ENCODE assay signal across 9 mouse cellular contexts in genomic region chr19:53076238-53076981, GRCm38 (mm10). TPM values are rescaled to one million over a fixed set of nuclear protein-coding genes. Genes with fewer than 3 reads are reported as not detected.
DNase-seq lines count a peak whose midpoint lies in the region; ATAC-seq and TF ChIP-seq lines count a peak whose summit lies in the region.
"Had no signal": no experiment of that assay in that cellular context is flagged by ENCODE, and none has a peak within 500 bp of the region (broad histone marks: within the 10 kb centered on the region; RNA-seq: fewer than 3 reads in every experiment).

No protein-coding gene starts in this region.

- no peaks in the 10 kb centered on the region for H3K27me3 ChIP-seq in heart, embryonic 10.5 days (ENCODE audit: insufficient read depth, poor library complexity, severe bottlenecking)

- H3K9me3 ChIP-seq in heart, embryonic 10.5 days = no peaks in the 10 kb centered on the region

- no peak for DNase-seq in heart, embryonic 10.5 days (ENCODE audit: low spot score)
- no peak for DNase-seq in heart, postnatal 25 days (ENCODE audit: low spot score)
- DNase-seq in cerebellum, postnatal 36 days = peak; percentile 84 to 87
- DNase-seq in kidney, postnatal 14 days = peak; percentile 63
- DNase-seq in lung, adult 2 months = peak; percentile 32
- no peak for DNase-seq in neural tube, embryonic 10.5 days (ENCODE audit: extremely low spot score, low spot score)
- no peak for DNase-seq in B cell, adult 2 months

- intact Hi-C loops in heart, postnatal 25 days (cut with DNase I) = no loop called here

- H3K27ac ChIP-seq in heart, embryonic 10.5 days = peak overlapping the region; percentile 23; the same call in 1 of the 2 replicates

- TF ChIP-seq POLR2A in lung, adult 2 months (IDR thresholded peaks at IDR 0.05; ENCODE audit: borderline replicate concordance, extremely low read depth, low read depth, low read length) = no peak

- TF ChIP-seq CTCF in lung, adult 2 months (IDR thresholded peaks at IDR 0.05; ENCODE audit: insufficient read depth, low read length) = no peak

- 71% methylated on average over 18 of the region's 18 CpGs for WGBS in heart, embryonic 10.5 days
- WGBS in lung, adult 2 months = 64% methylated on average over 18 of the region's 18 CpGs

- no peaks in the 10 kb centered on the region for H3K36me3 ChIP-seq in heart, embryonic 10.5 days

- ATAC-seq in erythroid progenitor cell, adult 5-6 weeks (replicated peaks; ENCODE audit: low FRiP score, poor library complexity, severe bottlenecking) = no peak

- H3K4me3 ChIP-seq in heart, embryonic 10.5 days = no peak overlapping the region
- no peak overlapping the region for H3K4me3 ChIP-seq in lung, adult 2 months (replicated peaks; ENCODE audit: extremely low read depth, low read depth, low read length)
- H3K4me3 ChIP-seq: erythroblast, embryonic 14.5 days had no signal

- peaks cover 37% of the 10 kb centered on the region for H3K4me1 ChIP-seq in heart, embryonic 10.5 days
- no peaks in the 10 kb centered on the region; the same call in 1 of the 2 replicates for H3K4me1 ChIP-seq in lung, adult 2 months (ENCODE audit: control insufficient read depth, insufficient read depth, low read length)

RNA-seq across cellular contexts. Expression of gene Xpnpep1, which starts 36.4 kb away (rescaled TPM):
- polyA plus RNA-seq in heart, embryonic 10.5 days (2016; fragmentation: Nextera tagmentation; extraction: Ambion mirVana) = 193 and 211 TPM in 2 replicates
- total RNA-seq in heart, postnatal 25 days (2021) = 10 to 100 TPM; 80.0 to 90.6 TPM
- polyA plus RNA-seq in lung, adult 2 months (2012; rRNA removed) = 50.4 and 64.2 TPM in 2 replicates
- total RNA-seq in erythroid progenitor cell, adult 5-6 weeks (2015; ENCODE audit: low replicate concordance) = 36.4 and 45.7 TPM in 2 replicates
- 27.3 and 49.2 TPM in 2 replicates for total RNA-seq in erythroid progenitor cell, adult 5-6 weeks (2017; ENCODE audit: low replicate concordance)

Comparison
In these comparisons a context has a peak if more than half of its experiments do, and no peak if none do; other contexts are left out.
1. DNase-seq: peak in cerebellum, postnatal 36 days (2 of 2), kidney, postnatal 14 days (single experiment) and lung, adult 2 months (single experiment); none in heart, embryonic 10.5 days (single experiment), heart, postnatal 25 days (single experiment), neural tube, embryonic 10.5 days (single experiment) and B cell, adult 2 months (0 of 2).